Mouse (Mus musculus) erythroblast, embryonic 14.5 days (primary cell): ENCODE results near the gene Nxf2.

ENCODE experiments used
- GATA1 ChIP-seq: IDR thresholded peaks from 2 replicates; pipeline ENCODE4 v1.6.1; 2012; ENCODE audit warnings: low read length, inconsistent platforms, mixed read lengths
- TAL1 ChIP-seq: IDR thresholded peaks from 3 replicates; pipeline ENCODE4 v1.6.1; 2012; ENCODE audit warnings: low read length, inconsistent platforms, mixed read lengths

DNA sequence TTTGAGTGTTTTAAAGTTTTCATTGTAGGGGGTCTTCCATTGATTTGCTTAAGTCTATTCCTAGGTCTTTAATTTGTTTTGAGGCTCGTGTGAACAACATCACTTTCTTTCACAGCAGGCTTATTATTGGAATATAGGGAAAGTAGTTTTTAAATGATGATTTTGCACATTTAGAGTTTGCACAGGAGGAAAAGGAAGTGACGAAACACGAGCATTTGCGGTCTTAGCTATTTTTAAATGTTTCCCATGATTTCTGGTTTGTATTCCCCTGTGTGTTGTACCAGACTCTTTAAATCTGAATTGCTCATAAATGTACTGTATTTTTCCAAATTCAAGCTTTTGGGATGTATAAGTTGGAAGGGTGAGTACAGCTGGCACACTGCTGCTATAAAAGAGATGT is 54.2 kb downstream of the Nxf2 start:
- TF ChIP-seq GATA1 = no peak
- no peak for TF ChIP-seq TAL1
